Mouse (Mus musculus) kidney, adult 2 months (tissue): ENCODE data around the gene Chrna9. TPM values are rescaled to one million over a fixed set of nuclear protein-coding genes. Genes with fewer than 3 reads are reported as not detected.

Experiments used
- DNase-seq: peaks from one replicate; pipeline ENCODE4 v3.0.0; 2021
- H3K27ac ChIP-seq: fragments of 200-500 bp; 2 replicates; pipeline ENCODE4 v1.5.1; 2012; ENCODE audit warnings: low read depth, low read length, control low read depth, inconsistent platforms; ENCODE audit not compliant: insufficient read depth
- H3K27me3 ChIP-seq: fragments of 200-500 bp; replicated peaks from 2 replicates; pipeline ENCODE4 v1.6.1; 2012; ENCODE audit warnings: mild to moderate bottlenecking, moderate library complexity, low read length, inconsistent platforms; ENCODE audit not compliant: control insufficient read depth, insufficient read depth
- H3K36me3 ChIP-seq: fragments of 200-500 bp; 2 replicates; pipeline ENCODE4 v1.6.1; 2012; ENCODE audit warnings: mild to moderate bottlenecking, moderate library complexity, low read length, inconsistent platforms; ENCODE audit not compliant: control insufficient read depth, insufficient read depth
- H3K4me1 ChIP-seq: fragments of 200-500 bp; 2 replicates; pipeline ENCODE4 v1.6.1; 2011; ENCODE audit warnings: low read length; ENCODE audit not compliant: control insufficient read depth, insufficient read depth
- H3K4me3 ChIP-seq: fragments of 200-500 bp; 2 replicates; pipeline ENCODE4 v1.5.1; 2011; ENCODE audit warnings: mild to moderate bottlenecking, low read depth, low read length, control low read depth; ENCODE audit not compliant: insufficient read depth
- CTCF ChIP-seq: fragments of 200-500 bp; conservative IDR thresholded peaks from 2 replicates; pipeline ENCODE4 v1.5.1; 2011; ENCODE audit warnings: low read depth, mild to moderate bottlenecking, control low read depth, low read length, moderate library complexity, mixed read lengths; ENCODE audit not compliant: insufficient read depth, insufficient read length
- POLR2A ChIP-seq: fragments of 200-500 bp; IDR thresholded peaks from one replicate; pipeline ENCODE4 v1.6.1; 2011; ENCODE audit warnings: low read depth, low read length, control low read depth
- WGBS: fragments of 180-500 bp; shearing (Covaris S2); methylation state at CpG from one replicate; pipeline ENCODE4 v1.1.7; 2018; 5-methylcytosine and 5-hydroxymethylcytosine counted together
- polyA plus RNA-seq: library from polyadenylated mRNA; depleted of rRNA; stranded (reverse); fragments of >200 nt; gene quantifications from 2 replicates; pipeline ENCODE4 v1.2.3, GENCODE M21; 2012

Chrna9 gene
- polyA plus RNA-seq, 1 experiment, result not detected

DNA sequence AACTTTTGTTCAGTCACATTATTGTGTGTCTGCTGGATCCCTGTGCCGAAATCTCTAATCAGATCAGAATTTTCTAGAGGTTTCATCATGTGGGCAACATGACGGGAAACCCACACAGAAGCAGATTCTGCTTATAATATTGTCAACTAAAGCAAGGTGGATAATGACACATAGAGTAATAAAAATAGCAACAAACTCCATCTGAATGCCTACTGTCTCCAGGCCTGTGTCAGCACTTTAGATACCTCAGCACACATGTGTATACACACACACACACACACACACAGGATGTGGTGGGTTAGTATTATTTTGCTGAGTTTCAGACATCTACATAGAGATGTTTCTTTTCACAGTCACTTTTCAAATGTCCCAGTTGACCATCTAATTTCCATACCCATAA is 37.0 kb upstream of the Chrna9 start:
- TF ChIP-seq POLR2A, result no peak
- no peak for TF ChIP-seq CTCF
- no peaks in the 10 kb centered on the region for H3K4me1 ChIP-seq
- DNase-seq, result no peak
- H3K27ac ChIP-seq, result no peak overlapping the region
- no peaks in the 10 kb centered on the region for H3K27me3 ChIP-seq
- 95% methylated on average over 2 of the region's 2 CpGs for WGBS
- no peak overlapping the region for H3K4me3 ChIP-seq
- H3K36me3 ChIP-seq, result no peaks in the 10 kb centered on the region

DNA sequence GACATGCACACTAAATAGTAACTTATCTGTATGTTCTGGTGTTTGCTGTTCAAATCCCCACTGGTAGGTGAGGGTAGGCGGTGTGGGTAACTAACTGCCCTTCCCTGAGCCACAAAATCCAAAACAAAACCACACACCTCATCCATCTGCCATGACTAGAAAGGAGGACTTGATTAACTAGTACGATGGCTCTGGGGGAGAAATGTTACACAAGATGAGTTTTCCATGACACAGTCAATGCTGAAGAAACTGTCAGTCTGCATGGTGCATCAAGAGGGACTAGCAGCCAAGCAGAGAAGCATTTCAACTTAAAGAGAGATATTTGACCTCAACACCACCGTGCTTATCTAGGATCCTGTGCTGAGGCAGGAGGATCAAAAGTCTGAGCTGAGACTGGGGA is 36.0 kb upstream of the Chrna9 start:
- no peak for DNase-seq
- 82% methylated on average over 3 of the region's 3 CpGs for WGBS

DNA sequence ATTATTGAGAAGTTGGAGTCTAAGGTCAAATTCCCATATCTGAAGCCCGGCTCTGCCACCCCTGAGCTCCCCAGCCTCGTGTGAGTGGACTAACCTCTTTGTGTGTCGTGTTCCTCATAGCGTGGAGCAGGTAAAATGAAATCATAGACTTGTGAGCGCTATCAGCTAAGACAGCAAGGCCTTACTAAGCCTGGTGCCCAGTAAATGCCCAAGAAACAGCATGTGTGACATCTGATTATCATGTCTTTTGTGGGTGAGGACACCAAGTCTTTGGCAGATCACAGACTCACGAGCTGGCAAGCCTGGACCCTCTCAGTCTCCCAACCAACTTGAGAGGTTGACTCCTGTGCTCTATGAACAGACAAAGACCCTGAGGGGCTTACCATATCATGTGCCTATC is 34.6 kb upstream of the Chrna9 start:
- Histone ChIP-seq H3K27me3 (no peaks in the 10 kb centered on the region), H3K36me3 (no peaks in the 10 kb centered on the region), H3K27ac (no peak overlapping the region), H3K4me3 (no peak overlapping the region), H3K4me1 (no peaks in the 10 kb centered on the region)
- TF ChIP-seq POLR2A (no peak), CTCF (no peak)
- WGBS, result 95% methylated on average over 6 of the region's 6 CpGs
- DNase-seq, result no peak

More for the DNA sequence above, 36.0 kb upstream of the Chrna9 start:
- Histone ChIP-seq H3K27ac (no peak overlapping the region), H3K4me1 (no peaks in the 10 kb centered on the region), H3K4me3 (no peak overlapping the region), H3K27me3 (no peaks in the 10 kb centered on the region), H3K36me3 (no peaks in the 10 kb centered on the region)
- TF ChIP-seq POLR2A (no peak), CTCF (no peak)

DNA sequence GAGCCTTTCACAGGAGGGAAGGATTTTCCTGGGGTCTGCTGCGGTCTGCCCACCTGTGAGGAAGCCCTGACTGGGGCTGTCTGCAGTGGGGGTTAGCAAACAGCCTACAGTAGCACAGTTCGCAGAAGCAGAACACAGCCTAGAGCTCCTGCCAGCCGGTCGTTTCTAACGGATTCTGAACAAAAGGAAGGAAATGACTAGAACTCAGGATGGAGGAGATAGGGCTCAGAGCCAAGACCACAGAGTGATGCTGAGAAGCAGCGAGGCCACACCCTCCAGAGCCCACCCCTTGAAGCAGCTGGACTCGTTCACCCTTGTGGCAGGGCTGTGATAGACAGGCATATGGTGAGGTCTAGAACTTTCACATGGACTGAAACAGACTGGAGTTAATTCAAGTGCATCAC is 33.9 kb upstream of the Chrna9 start:
- Histone ChIP-seq H3K4me1 (no peaks in the 10 kb centered on the region), H3K27me3 (no peaks in the 10 kb centered on the region), H3K27ac (no peak overlapping the region), H3K4me3 (no peak overlapping the region), H3K36me3 (no peaks in the 10 kb centered on the region)
- no peak for TF ChIP-seq POLR2A
- TF ChIP-seq CTCF, result no peak
- DNase-seq, result no peak
- WGBS, result 35% methylated on average over 7 of the region's 7 CpGs

DNA sequence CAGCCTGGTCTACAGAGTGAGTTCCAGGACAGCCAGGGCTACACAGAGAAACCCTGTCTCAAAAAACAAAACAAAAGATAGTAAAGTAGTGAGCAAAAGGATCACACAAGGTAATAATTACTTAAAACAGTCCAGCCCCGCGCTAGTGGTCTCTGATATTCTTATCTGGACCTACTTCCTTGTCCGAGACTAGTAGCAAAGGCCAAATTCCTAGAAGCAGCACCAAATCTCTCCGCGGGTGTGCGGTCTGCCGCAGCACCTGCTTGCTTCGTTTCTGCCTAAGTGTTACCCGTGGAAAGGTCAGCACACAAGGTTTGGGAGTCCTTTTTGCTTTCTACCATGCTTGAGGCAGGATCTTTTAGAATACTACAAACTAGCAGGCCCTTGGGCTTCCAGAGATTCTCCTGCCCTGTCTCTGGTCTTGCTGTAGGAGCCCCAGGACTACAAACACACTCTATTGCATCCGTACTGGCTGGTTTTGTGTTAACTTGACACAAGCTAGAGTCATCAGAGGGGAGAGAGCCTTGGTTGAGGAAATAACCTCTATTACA is 32.8 kb upstream of the Chrna9 start:
- WGBS, result 95% methylated on average over 10 of the region's 10 CpGs

DNA sequence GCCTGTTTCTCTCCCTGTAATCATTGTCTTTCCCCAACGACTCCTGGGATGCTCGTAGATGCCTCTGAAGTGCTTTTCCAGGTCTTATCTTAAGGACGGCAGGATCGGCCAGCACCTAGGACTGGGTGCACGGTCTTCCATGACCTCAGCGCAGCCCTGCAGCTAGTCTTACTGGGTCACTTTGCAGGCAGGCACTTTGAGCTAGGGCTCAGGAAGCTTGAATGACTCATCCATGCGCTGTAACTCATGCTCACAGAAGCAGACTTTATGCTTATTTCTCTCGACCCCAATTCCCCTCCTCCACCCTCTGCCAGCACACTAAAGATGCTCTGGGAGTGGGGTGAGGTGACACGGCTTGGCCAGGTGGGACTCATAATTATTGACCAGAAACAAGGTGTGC is 31.9 kb upstream of the Chrna9 start:
- no peaks in the 10 kb centered on the region for H3K36me3 ChIP-seq
- TF ChIP-seq CTCF, result no peak
- TF ChIP-seq POLR2A, result no peak
- 90% methylated on average over 9 of the region's 9 CpGs for WGBS
- no peak for DNase-seq
- no peaks in the 10 kb centered on the region for H3K27me3 ChIP-seq
- H3K4me3 ChIP-seq, result no peak overlapping the region
- no peak overlapping the region for H3K27ac ChIP-seq
- no peaks in the 10 kb centered on the region for H3K4me1 ChIP-seq

More for the DNA sequence above, 32.8 kb upstream of the Chrna9 start:
- DNase-seq, result no peak
- Histone ChIP-seq H3K4me3 (no peak overlapping the region), H3K36me3 (no peaks in the 10 kb centered on the region), H3K27ac (no peak overlapping the region), H3K27me3 (no peaks in the 10 kb centered on the region), H3K4me1 (no peaks in the 10 kb centered on the region)
- TF ChIP-seq CTCF (no peak), POLR2A (no peak)

DNA sequence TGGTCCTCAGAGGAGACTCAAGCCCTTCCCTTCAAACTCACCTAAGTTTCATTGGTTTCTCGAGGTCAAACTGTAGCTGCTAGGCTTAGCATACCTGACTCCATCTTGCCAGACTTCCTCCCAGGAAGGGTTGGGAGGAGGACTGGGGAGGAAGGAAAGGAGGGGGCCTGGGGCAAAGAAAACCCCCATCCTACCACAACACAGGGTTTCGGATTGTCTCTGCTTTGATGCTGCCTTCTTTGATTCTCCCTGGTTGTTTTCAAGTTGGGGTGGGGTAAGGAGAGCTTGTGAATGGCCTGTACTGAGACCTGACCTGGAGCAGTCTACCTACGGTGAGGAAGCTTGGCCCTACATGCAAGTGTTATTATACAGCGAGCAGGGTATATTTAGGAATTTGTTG is 30.2 kb upstream of the Chrna9 start:
- no peak for DNase-seq
- Histone ChIP-seq H3K27me3 (no peaks in the 10 kb centered on the region), H3K27ac (no peak overlapping the region), H3K4me3 (no peak overlapping the region), H3K4me1 (no peaks in the 10 kb centered on the region), H3K36me3 (no peaks in the 10 kb centered on the region)
- 89% methylated on average over 4 of the region's 4 CpGs for WGBS
- TF ChIP-seq POLR2A (no peak), CTCF (no peak)
